Mouse (Mus musculus) T-cell, adult 2 months (primary cell): ENCODE measurements around the gene Naaa.

ENCODE experiments used
- DNase-seq: peaks from one replicate; pipeline ENCODE4 v3.0.0; 2022; ENCODE audit warnings: low spot score

The Naaa gene

GRCm38 (mm10) chr5:92215308-92215707 lies 62.7 kb downstream of the Naaa start, which contains the start of gene U90926:
U90926 (minus strand) TSS chr5:92215408.
- no peak for DNase-seq

GRCm38 (mm10) chr5:92212231-92212630 lies 65.7 kb downstream of the Naaa start:
- no peak for DNase-seq

GRCm38 (mm10) chr5:92210205-92210604 lies 67.8 kb downstream of the Naaa start:
- DNase-seq = no peak
